Mouse (Mus musculus): Measurements from ENCODE around the gene Vps13d. TPM values are rescaled to one million over a fixed set of nuclear protein-coding genes. Genes with fewer than 3 reads are reported as not detected.

Gene Vps13d
- 10 to 100 TPM; 70.5 to 70.8 TPM for total RNA-seq (2023)

GRCm38 (mm10) chr4:145194559-145195162 is at the start of gene Vps13d:
Vps13d (minus strand) TSS chr4:145195005.

Other genes starting within 250 kb of the Vps13d start
- gene Tnfrsf1b, start 51.9 kb upstream of the Vps13d start, total RNA-seq (2023) = 10 to 100 TPM; 19.2 to 19.3 TPM
- gene Tnfrsf8, start 120.2 kb upstream of the Vps13d start, total RNA-seq (2023) = under 1 TPM in 1 of 2 experiments, not detected in 1; 0.36 TPM